Mouse (Mus musculus) cerebellum, adult 2 months (tissue): ENCODE measurements at regions not wholly inside any gene's neighbourhood (a gene's known extent, or its start where the extent isn't known, plus 50 kb on each side); places are given as distances from the start of the nearest gene placed in this dataset.

Experiments
- CTCF ChIP-seq: fragments of 200-500 bp; IDR thresholded peaks from 2 replicates; pipeline ENCODE4 v1.5.1; 2011; ENCODE audit warnings: low read depth, mild to moderate bottlenecking, control low read depth, low read length, moderate library complexity, borderline replicate concordance; ENCODE audit not compliant: insufficient read depth
- POLR2A ChIP-seq: fragments of 200-500 bp; IDR thresholded peaks from 2 replicates; pipeline ENCODE4 v1.6.1; 2011; ENCODE audit warnings: low read length, control low read depth, borderline replicate concordance; ENCODE audit not compliant: insufficient read depth

- no peak for TF ChIP-seq CTCF
- TF ChIP-seq POLR2A = no peak
Observed at GRCm38 (mm10) chrX:76116086-76116485, 148.0 kb upstream of the Cldn34b3 start.
